Mouse (Mus musculus): Measurements from ENCODE around the gene Nat8f2. TPM values are rescaled to one million over a fixed set of nuclear protein-coding genes. Genes with fewer than 3 reads are reported as not detected.
"Not testable (repeated sequence)": the region's sequence is repeated elsewhere in the genome, so short reads cannot be mapped to it uniquely, and the experiment has no call there.

The Nat8f2 gene
- total RNA-seq (2012; rRNA removed) (not detected in 2 replicates), total RNA-seq (2014; rRNA removed) (not detected in 2 replicates), polyA plus RNA-seq (2012; ENCODE audit: insufficient read length, low read depth) (not detected in 2 replicates)

- H3K9me3 ChIP-seq (replicated peaks; ENCODE audit: low read length); H3K4me1 ChIP-seq (ENCODE audit: control insufficient read depth in 1 of 2, insufficient read depth in 2 of 2); H3K4me3 ChIP-seq (replicated peaks in 1 of 3; ENCODE audit: low read depth in 2 of 3, low read length in 2 of 3, poor library complexity in 1 of 3); H3K79me2 ChIP-seq (replicated peaks; ENCODE audit: control insufficient read depth, extremely low read depth, insufficient read depth, poor library complexity, severe bottlenecking); H3K36me3 ChIP-seq (replicated peaks in 1 of 2; ENCODE audit: control insufficient read depth in 1 of 2, insufficient read depth in 1 of 2, low read length in 1 of 2); H3K27ac ChIP-seq (ENCODE audit: insufficient read depth, low read depth); DNase-seq (ENCODE audit: extremely low read depth); in situ Hi-C loops (cut with MboI; ENCODE audit: low pct_ligation_motif_present, low pct_unique_long_range_greater_than_20kb, low sequenced_read_pairs); dilution Hi-C loops (cut with MboI; ENCODE audit: extremely low pct_ligation_motif_present, extremely low pct_unique_long_range_greater_than_20kb, low sequenced_read_pairs); H3K4me2 ChIP-seq (ENCODE audit: insufficient read depth, low read depth, poor library complexity, severe bottlenecking); H3K9ac ChIP-seq (ENCODE audit: insufficient read depth, low read depth): not testable (repeated sequence)
- H3K27me3 ChIP-seq (replicated peaks): peaks cover 26% of the 10 kb centered on the region
These were observed at the start of gene Nat8f2 for GRCm38 (mm10) chr6:85869006-85869405. Gene Nat8f2, minus strand, starts transcription at chr6:85869158.

- H3K4me3 ChIP-seq (replicated peaks in 1 of 3; ENCODE audit: low read depth in 2 of 3, low read length in 2 of 3, poor library complexity in 1 of 3); DNase-seq (ENCODE audit: extremely low read depth); dilution Hi-C loops (cut with MboI; ENCODE audit: extremely low pct_ligation_motif_present, extremely low pct_unique_long_range_greater_than_20kb, low sequenced_read_pairs); H3K4me1 ChIP-seq (ENCODE audit: control insufficient read depth in 1 of 2, insufficient read depth in 2 of 2); H3K9me3 ChIP-seq (replicated peaks; ENCODE audit: low read length); H3K79me2 ChIP-seq (replicated peaks; ENCODE audit: control insufficient read depth, extremely low read depth, insufficient read depth, poor library complexity, severe bottlenecking); H3K27me3 ChIP-seq (replicated peaks); H3K9ac ChIP-seq (ENCODE audit: insufficient read depth, low read depth); H3K4me2 ChIP-seq (ENCODE audit: insufficient read depth, low read depth, poor library complexity, severe bottlenecking); H3K27ac ChIP-seq (ENCODE audit: insufficient read depth, low read depth): not testable (repeated sequence)
- H3K36me3 ChIP-seq (replicated peaks in 1 of 2; ENCODE audit: control insufficient read depth in 1 of 2, insufficient read depth in 1 of 2, low read length in 1 of 2): peaks cover 5 to 40% of the 10 kb centered on the region in 2 experiments
- in situ Hi-C loops (cut with MboI; ENCODE audit: low pct_ligation_motif_present, low pct_unique_long_range_greater_than_20kb, low sequenced_read_pairs): loop anchor here (25.0 kb wide), 2 partner anchors 331 to 456 kb away; partner anchors contain the start of genes Alms1, Cct7 and Pradc1
These were observed 49.4 kb upstream of the Nat8f2 start for GRCm38 (mm10) chr6:85918341-85918740.

DNA sequence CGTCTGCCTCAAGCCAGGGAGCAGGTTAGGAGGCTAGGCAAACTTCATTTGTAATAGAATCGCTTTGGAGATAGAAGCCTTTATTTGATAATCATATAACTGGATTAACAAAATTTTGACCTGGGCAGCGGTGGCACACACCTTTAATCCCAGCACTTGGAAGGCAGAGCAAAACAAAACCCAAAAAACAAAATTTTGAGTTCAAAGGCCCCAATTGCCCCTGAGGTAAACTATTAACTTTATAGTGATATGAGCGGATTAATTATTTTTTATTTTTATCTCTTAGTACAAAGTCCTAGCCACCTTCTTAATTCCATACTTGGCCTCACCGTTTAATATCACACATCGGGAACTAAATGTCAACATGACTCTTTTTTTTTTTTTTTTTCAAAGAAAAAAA is 47.6 kb upstream of the Nat8f2 start:
- peak overlapping the region; percentile 94 for H3K9ac ChIP-seq (ENCODE audit: insufficient read depth, low read depth)
- in situ Hi-C loops (cut with MboI; ENCODE audit: low pct_ligation_motif_present, low pct_unique_long_range_greater_than_20kb, low sequenced_read_pairs): loop anchor here (25.0 kb wide), 2 partner anchors 329 to 454 kb away; partner anchors contain the start of genes Alms1, Cct7 and Pradc1
- H3K79me2 ChIP-seq (replicated peaks; ENCODE audit: control insufficient read depth, extremely low read depth, insufficient read depth, poor library complexity, severe bottlenecking): 0 out of 2 replicates have a peak, but pooled peaks cover 6% of the 10 kb centered on the region
- dilution Hi-C loops (cut with MboI; ENCODE audit: extremely low pct_ligation_motif_present, extremely low pct_unique_long_range_greater_than_20kb, low sequenced_read_pairs): no loop called here
- no peak overlapping the region for H3K27ac ChIP-seq (ENCODE audit: insufficient read depth, low read depth)
- DNase-seq (ENCODE audit: extremely low read depth): no peak
- peaks cover 0 to 6% of the 10 kb centered on the region in 2 experiments; a peak in 1 of 4 replicates for H3K4me1 ChIP-seq (ENCODE audit: control insufficient read depth in 1 of 2, insufficient read depth in 2 of 2)
- peaks cover 2 to 25% of the 10 kb centered on the region in 2 experiments for H3K36me3 ChIP-seq (replicated peaks in 1 of 2; ENCODE audit: control insufficient read depth in 1 of 2, insufficient read depth in 1 of 2, low read length in 1 of 2)
- no peaks in the 10 kb centered on the region for H3K27me3 ChIP-seq (replicated peaks)
- H3K4me2 ChIP-seq (ENCODE audit: insufficient read depth, low read depth, poor library complexity, severe bottlenecking): peak overlapping the region; percentile 29
- H3K4me3 ChIP-seq (replicated peaks in 1 of 3; ENCODE audit: low read depth in 2 of 3, low read length in 2 of 3, poor library complexity in 1 of 3): peak overlapping the region; percentile 64 to 69 (median 68)
- no peaks in the 10 kb centered on the region for H3K9me3 ChIP-seq (replicated peaks; ENCODE audit: low read length)
- TF ChIP-seq MAFK (IDR thresholded peaks at IDR 0.05; ENCODE audit: insufficient replicate concordance, low read length) (no peak), MYC (IDR thresholded peaks at IDR 0.05; ENCODE audit: low read depth, low read length) (no peak), CHD1 (IDR thresholded peaks at IDR 0.05; ENCODE audit: low read depth, low read length) (no peak), PAX5 (IDR thresholded peaks at IDR 0.05; ENCODE audit: low read length) (no peak), SIN3A (IDR thresholded peaks at IDR 0.05; ENCODE audit: low read length) (no peak), ZNF384 (IDR thresholded peaks at IDR 0.05; ENCODE audit: low read depth, low read length) (0 out of 2 replicates have a peak, but pooled peaks have one; percentile 21), BHLHE40 (IDR thresholded peaks at IDR 0.05; ENCODE audit: low read depth, low read length) (no peak), RAD21 (IDR thresholded peaks at IDR 0.05; ENCODE audit: low read depth, low read length) (no peak), ZKSCAN1 (IDR thresholded peaks at IDR 0.05; ENCODE audit: borderline replicate concordance, low read depth, low read length) (no peak)
